ENCODE assay signal across 19 mouse cellular contexts in genomic region chr13:53670361-53670760, GRCm38 (mm10).
DNase-seq lines count a peak whose midpoint lies in the region; ATAC-seq lines count a peak whose summit lies in the region.
"Had no signal": no experiment of that assay in that cellular context is flagged by ENCODE, and none has a peak within 500 bp of the region (broad histone marks: within the 10 kb centered on the region; RNA-seq: fewer than 3 reads in every experiment).

No protein-coding gene starts in this region.

- no peaks in the 10 kb centered on the region for H3K9me3 ChIP-seq in liver, embryonic 16.5 days (replicated peaks; ENCODE audit: control insufficient read depth, low read length)
- H3K9me3 ChIP-seq in embryonic facial prominence, embryonic 10.5 days = peaks cover 5% of the 10 kb centered on the region; the same call in 1 of the 2 replicates
- H3K9me3 ChIP-seq in limb, embryonic 12.5 days = peaks cover 16% of the 10 kb centered on the region
- H3K9me3 ChIP-seq in midbrain, embryonic 11.5 days (ENCODE audit: control insufficient read depth, low read length) = no peaks in the 10 kb centered on the region; the same call in 1 of the 2 replicates
- H3K9me3 ChIP-seq: forebrain, embryonic 15.5 days; kidney, embryonic 15.5 days had no signal

- 50% methylated on average over 19 of the region's 19 CpGs for WGBS in liver, embryonic 16.5 days (ENCODE audit: insufficient replicate concordance)
- 68% methylated on average over 19 of the region's 19 CpGs for WGBS in embryonic facial prominence, embryonic 10.5 days
- 13% methylated on average over 19 of the region's 19 CpGs for WGBS in limb, embryonic 12.5 days
- WGBS in midbrain, embryonic 11.5 days = 85% methylated on average over 19 of the region's 19 CpGs

- DNase-seq in liver (no peak), ZHBTc4 (ENCODE audit: low read depth, low spot score) (peak; percentile 53)
- peak; percentile 40 for DNase-seq in embryonic facial prominence, embryonic 10.5 days (ENCODE audit: low spot score)
- DNase-seq in spleen, postnatal 4 days (ENCODE audit: low spot score in 2 of 2) = no peak
- DNase-seq in midbrain, embryonic 11.5 days (ENCODE audit: low spot score, missing footprints) = no peak
- DNase-seq in ovary, postnatal 36 days (ENCODE audit: low spot score) = no peak
- DNase-seq: adrenal gland, postnatal 14 days; cerebellum, adult 8-10 months; gastrocnemius, adult 2 months; heart, adult 2 months; right cerebral cortex, adult 18-20 months; spleen, adult 18-20 months had no signal

- H3K4me3 ChIP-seq in liver, embryonic 16.5 days (ENCODE audit: low read depth, low read length) = no peak overlapping the region
- no peak overlapping the region for H3K4me3 ChIP-seq in embryonic facial prominence, embryonic 10.5 days
- H3K4me3 ChIP-seq in limb, embryonic 12.5 days (replicated peaks) = peak overlapping the region; percentile 21
- H3K4me3 ChIP-seq in midbrain, embryonic 11.5 days (ENCODE audit: low read depth, low read length) = no peak overlapping the region
- H3K4me3 ChIP-seq: forebrain, embryonic 15.5 days; gastrocnemius, adult 2 months; heart, adult 2 months; kidney, embryonic 15.5 days; megakaryocyte, embryonic 14.5 days had no signal

- H3K4me1 ChIP-seq in liver, embryonic 16.5 days (ENCODE audit: control insufficient read depth, low read depth, low read length) = no peaks in the 10 kb centered on the region
- peaks cover 11% of the 10 kb centered on the region for H3K4me1 ChIP-seq in embryonic facial prominence, embryonic 10.5 days
- peaks cover 11% of the 10 kb centered on the region; the same call in 1 of the 2 replicates for H3K4me1 ChIP-seq in limb, embryonic 12.5 days (replicated peaks)
- H3K4me1 ChIP-seq in midbrain, embryonic 11.5 days (ENCODE audit: control insufficient read depth, insufficient read depth, low read length) = no peaks in the 10 kb centered on the region
- H3K4me1 ChIP-seq: forebrain, embryonic 15.5 days; kidney, embryonic 15.5 days had no signal

- no peaks in the 10 kb centered on the region for H3K36me3 ChIP-seq in liver, embryonic 16.5 days (ENCODE audit: control insufficient read depth, insufficient read depth)
- H3K36me3 ChIP-seq in embryonic facial prominence, embryonic 10.5 days (replicated peaks) = no peaks in the 10 kb centered on the region
- H3K36me3 ChIP-seq in limb, embryonic 12.5 days = no peaks in the 10 kb centered on the region
- no peaks in the 10 kb centered on the region for H3K36me3 ChIP-seq in midbrain, embryonic 11.5 days (ENCODE audit: control insufficient read depth, insufficient read depth, low read length)
- H3K36me3 ChIP-seq: forebrain, embryonic 15.5 days; kidney, embryonic 15.5 days had no signal

- H3K27ac ChIP-seq in liver, embryonic 16.5 days (ENCODE audit: low read length) = no peak overlapping the region
- H3K27ac ChIP-seq in embryonic facial prominence, embryonic 10.5 days (replicated peaks) = peak overlapping the region; percentile 24; the same call in 1 of the 2 replicates
- H3K27ac ChIP-seq in limb, embryonic 12.5 days = no peak overlapping the region
- no peak overlapping the region for H3K27ac ChIP-seq in midbrain, embryonic 11.5 days (ENCODE audit: low read depth, low read length)
- H3K27ac ChIP-seq: forebrain, embryonic 15.5 days; gastrocnemius, adult 2 months; heart, adult 2 months; kidney, embryonic 15.5 days; liver, embryonic 14.5 days had no signal

- H3K9ac ChIP-seq in liver, embryonic 16.5 days (ENCODE audit: low read depth, low read length) = no peak overlapping the region
- 0 out of 2 replicates have a peak overlapping the region, but pooled peaks have one; percentile 27 for H3K9ac ChIP-seq in limb, embryonic 12.5 days (replicated peaks)
- H3K9ac ChIP-seq in midbrain, embryonic 11.5 days (ENCODE audit: low read length) = no peak overlapping the region
- H3K9ac ChIP-seq: forebrain, embryonic 15.5 days; kidney, embryonic 15.5 days; liver, embryonic 14.5 days had no signal

- no peaks in the 10 kb centered on the region for H3K27me3 ChIP-seq in liver, embryonic 16.5 days (ENCODE audit: control insufficient read depth, insufficient read depth, low read depth, low read length)
- no peaks in the 10 kb centered on the region for H3K27me3 ChIP-seq in embryonic facial prominence, embryonic 10.5 days (replicated peaks; ENCODE audit: low read depth, poor library complexity, severe bottlenecking)
- peaks cover 28% of the 10 kb centered on the region for H3K27me3 ChIP-seq in limb, embryonic 12.5 days
- H3K27me3 ChIP-seq in midbrain, embryonic 11.5 days (ENCODE audit: control insufficient read depth, insufficient read depth, low read length) = no peaks in the 10 kb centered on the region
- H3K27me3 ChIP-seq: forebrain, embryonic 15.5 days had no signal

- H3K4me2 ChIP-seq in liver, embryonic 16.5 days (ENCODE audit: low read depth, low read length) = no peak overlapping the region
- H3K4me2 ChIP-seq in limb, embryonic 12.5 days = peak overlapping the region; percentile 50
- no peak overlapping the region for H3K4me2 ChIP-seq in midbrain, embryonic 11.5 days
- H3K4me2 ChIP-seq: forebrain, embryonic 15.5 days; kidney, embryonic 15.5 days had no signal

- ATAC-seq in liver, embryonic 16.5 days (ENCODE audit: low read depth) = peak; percentile 41
- ATAC-seq in limb, embryonic 12.5 days (ENCODE audit: insufficient number of reproducible peaks, insufficient read depth, low FRiP score, low TSS enrichment, low read depth) = no peak; the same call in 1 of the 2 replicates
- ATAC-seq in midbrain, embryonic 11.5 days (ENCODE audit: low FRiP score) = no peak
- ATAC-seq: forebrain, embryonic 15.5 days; inflammation-experienced regulatory T-cells, adult 6 months had no signal

Comparison
In these comparisons a context has a peak if more than half of its experiments do, and no peak if none do; other contexts are left out.
1. DNase-seq: peak in ZHBTc4 (single experiment) and embryonic facial prominence, embryonic 10.5 days (single experiment); none in liver (single experiment), spleen, postnatal 4 days (0 of 2), midbrain, embryonic 11.5 days (single experiment) and ovary, postnatal 36 days (single experiment).